Mouse (Mus musculus): ENCODE measurements around the gene Asphd2. TPM values are rescaled to one million over a fixed set of nuclear protein-coding genes. Genes with fewer than 3 reads are reported as not detected.
A peak's percentile ranks its signal among the peaks of the same experiment; 100 is the strongest.

The Asphd2 gene
- polyA plus RNA-seq, 1 experiment, result 4.3 TPM

DNA sequence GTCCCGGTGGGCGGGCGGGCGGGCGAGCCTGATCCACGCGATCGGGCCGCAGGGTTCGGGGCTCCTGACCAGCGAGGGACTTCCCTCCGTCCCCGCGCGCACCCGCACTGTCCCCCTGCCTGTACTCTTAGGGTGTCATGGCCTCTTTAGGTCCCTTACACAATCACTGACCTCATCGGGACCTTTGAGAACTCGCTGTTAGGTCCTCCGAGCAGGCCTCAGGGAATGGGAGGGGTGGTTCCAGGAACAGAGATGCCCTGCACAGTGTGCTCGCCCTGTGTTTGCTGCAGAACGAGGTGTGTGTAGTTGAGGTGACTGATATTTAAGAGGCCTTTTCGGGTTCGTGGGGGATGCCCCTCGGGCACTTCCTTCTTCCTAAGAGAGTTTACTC, 51.5 kb downstream of the Asphd2 start:
- TF ChIP-seq CTCF (IDR thresholded peaks at IDR 0.05; ENCODE audit: borderline replicate concordance, insufficient read depth, low read length) (no peak), POLR2A (IDR thresholded peaks at IDR 0.05; ENCODE audit: low read depth, low read length) (no peak; the same call in 1 of the 2 replicates)
- Histone ChIP-seq H3K27ac (ENCODE audit: insufficient read depth, low read length) (no peak overlapping the region), H3K4me1 (ENCODE audit: control insufficient read depth, insufficient read depth, low read length) (no peaks in the 10 kb centered on the region), H3K4me3 (ENCODE audit: insufficient read depth, low read length) (peak overlapping the region; percentile 98)

DNA sequence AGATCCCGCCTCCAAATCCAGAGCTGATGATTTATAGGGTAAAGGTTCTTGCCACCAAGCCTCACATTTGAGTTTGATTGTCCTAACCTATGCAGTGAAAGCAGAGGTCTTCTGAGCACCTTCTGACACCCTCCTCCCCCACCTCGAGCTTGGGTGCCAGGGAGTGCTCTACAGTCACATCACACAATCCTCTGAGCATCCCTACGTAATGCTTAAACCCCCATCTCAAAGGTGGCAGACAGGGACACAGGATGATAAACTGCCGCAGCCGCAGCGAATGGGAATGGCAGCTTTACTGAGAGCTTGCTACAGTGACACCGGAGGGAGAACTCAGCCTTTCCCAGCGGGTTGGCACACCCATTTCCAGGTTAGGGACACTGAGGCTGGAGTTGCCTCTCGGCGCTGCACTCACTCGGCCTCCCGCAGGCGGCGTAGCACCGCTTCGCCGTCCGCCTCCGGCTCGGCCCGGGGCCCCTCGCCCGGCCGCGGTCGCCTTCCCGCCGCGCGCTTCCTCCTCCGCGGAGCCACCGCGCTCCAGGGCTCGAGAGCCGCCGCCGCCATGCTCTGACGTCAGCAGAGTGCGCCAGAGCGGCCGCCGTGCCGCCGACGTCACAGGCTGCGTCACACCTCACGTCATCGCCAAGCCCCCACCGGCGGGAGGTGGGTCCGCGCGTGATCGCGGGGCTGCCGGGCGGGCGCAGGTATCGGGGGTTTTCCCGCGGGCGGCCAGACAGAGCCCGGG, 52.0 kb downstream of the Asphd2 start, which contains the start of the genes Srrd and Hps4:
Gene Srrd (minus strand): TSS at position 578 of the 742 bp plus-strand sequence.
Gene Hps4 (plus strand): TSS at position 621 of the 742 bp plus-strand sequence.
- Histone ChIP-seq H3K4me3 (ENCODE audit: insufficient read depth, low read length) (peak within 1 kb of the TSS; percentile 98), H3K4me1 (ENCODE audit: control insufficient read depth, insufficient read depth, low read length) (no peaks in the 10 kb centered on the region), H3K27ac (ENCODE audit: insufficient read depth, low read length) (no peak within 1 kb of the TSS)
- TF ChIP-seq POLR2A (IDR thresholded peaks at IDR 0.05; ENCODE audit: low read depth, low read length) (peak; percentile 59), CTCF (IDR thresholded peaks at IDR 0.05; ENCODE audit: borderline replicate concordance, insufficient read depth, low read length) (no peak)

DNA sequence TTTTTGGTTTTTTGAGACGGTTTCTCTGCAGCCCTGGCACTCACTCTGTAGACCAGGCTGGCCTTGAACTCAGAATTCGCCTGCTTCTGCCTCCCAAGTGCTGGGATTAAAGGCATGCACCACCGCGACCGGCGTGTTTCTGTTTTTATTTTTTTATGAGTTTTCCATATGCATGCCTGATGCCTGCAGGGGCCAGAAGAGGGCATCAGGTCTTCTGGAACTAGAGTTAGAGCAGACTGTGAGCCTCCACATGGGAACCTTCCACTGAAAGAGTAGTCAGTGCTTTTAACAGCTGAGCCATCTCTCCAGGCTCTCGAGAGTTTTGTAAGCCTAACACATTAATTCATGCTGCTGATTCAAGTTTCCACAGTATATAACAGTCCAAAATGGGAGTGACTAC, 55.5 kb downstream of the Asphd2 start:
- no peak overlapping the region for H3K27ac ChIP-seq (ENCODE audit: insufficient read depth, low read length)
- H3K4me1 ChIP-seq (ENCODE audit: control insufficient read depth, insufficient read depth, low read length), result no peaks in the 10 kb centered on the region
- H3K4me3 ChIP-seq (ENCODE audit: insufficient read depth, low read length), result no peak overlapping the region
- TF ChIP-seq POLR2A (IDR thresholded peaks at IDR 0.05; ENCODE audit: low read depth, low read length) (no peak), CTCF (IDR thresholded peaks at IDR 0.05; ENCODE audit: borderline replicate concordance, insufficient read depth, low read length) (no peak)

DNA sequence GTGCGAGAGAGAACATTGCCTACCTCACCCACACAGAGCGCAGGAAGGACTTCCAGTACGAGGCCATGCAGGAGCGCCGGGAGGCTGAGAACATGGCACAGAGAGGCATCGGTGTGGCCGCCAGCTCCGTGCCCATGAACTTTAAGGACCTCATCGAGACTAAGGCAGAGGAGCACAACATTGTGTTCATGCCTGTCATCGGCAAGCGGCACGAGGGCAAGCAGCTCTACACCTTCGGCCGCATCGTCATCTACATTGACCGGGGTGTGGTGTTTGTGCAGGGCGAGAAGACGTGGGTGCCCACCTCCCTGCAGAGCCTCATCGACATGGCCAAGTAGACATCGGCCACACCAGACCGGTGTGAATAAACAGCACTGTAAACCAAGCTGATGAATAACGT, 57.7 kb downstream of the Asphd2 start:
- no peak overlapping the region for H3K4me3 ChIP-seq (ENCODE audit: insufficient read depth, low read length)
- TF ChIP-seq CTCF (IDR thresholded peaks at IDR 0.05; ENCODE audit: borderline replicate concordance, insufficient read depth, low read length), result no peak
- H3K4me1 ChIP-seq (ENCODE audit: control insufficient read depth, insufficient read depth, low read length), result no peaks in the 10 kb centered on the region
- H3K27ac ChIP-seq (ENCODE audit: insufficient read depth, low read length), result no peak overlapping the region

DNA sequence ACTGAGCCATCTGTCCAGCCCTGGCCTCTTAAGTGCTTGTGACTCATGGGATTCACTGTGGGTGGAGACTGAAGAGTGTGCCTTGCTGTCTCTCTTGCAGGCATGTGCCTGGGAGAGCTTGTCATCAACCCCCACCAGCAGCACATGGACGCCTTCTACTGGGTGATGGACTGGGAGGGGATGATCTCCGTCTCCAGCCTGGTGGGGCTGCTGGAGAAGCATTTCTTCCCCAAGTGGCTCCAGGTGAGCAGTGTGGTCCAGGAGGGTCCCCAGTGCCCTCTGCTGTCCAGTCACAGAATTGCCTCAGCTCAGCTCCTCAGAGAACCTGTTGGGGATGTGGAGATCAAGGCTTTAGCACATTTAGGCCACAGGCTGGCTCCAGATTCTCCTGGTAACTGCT, 59.2 kb downstream of the Asphd2 start:
- no peak overlapping the region for H3K27ac ChIP-seq (ENCODE audit: insufficient read depth, low read length)
- TF ChIP-seq POLR2A (IDR thresholded peaks at IDR 0.05; ENCODE audit: low read depth, low read length) (no peak), CTCF (IDR thresholded peaks at IDR 0.05; ENCODE audit: borderline replicate concordance, insufficient read depth, low read length) (peak; percentile 60; the same call in 1 of the 2 replicates)
- no peaks in the 10 kb centered on the region for H3K4me1 ChIP-seq (ENCODE audit: control insufficient read depth, insufficient read depth, low read length)
- no peak overlapping the region for H3K4me3 ChIP-seq (ENCODE audit: insufficient read depth, low read length)

Other genes starting within 250 kb of the Asphd2 start
- not detected in 2 replicates for gene Cryba4, start 142.3 kb downstream of the Asphd2 start, polyA plus RNA-seq (2011; ENCODE audit: insufficient read length, low read depth, missing spikeins)
- not detected in 2 replicates for gene Crybb1, start 139.1 kb downstream of the Asphd2 start, polyA plus RNA-seq (2011; ENCODE audit: insufficient read length, low read depth, missing spikeins)
- 39.6 and 48.3 TPM in 2 replicates for gene Tpst2, start 118.2 kb downstream of the Asphd2 start, polyA plus RNA-seq (2011; ENCODE audit: insufficient read length, low read depth, missing spikeins)
- gene Tfip11, start 68.5 kb downstream of the Asphd2 start, polyA plus RNA-seq (2011; ENCODE audit: insufficient read length, low read depth, missing spikeins), result 15.6 and 21.8 TPM in 2 replicates
- 19.2 and 24.2 TPM in 2 replicates for gene Srrd, start 51.8 kb downstream of the Asphd2 start, polyA plus RNA-seq (2011; ENCODE audit: insufficient read length, low read depth, missing spikeins)
- 19.9 and 24.3 TPM in 2 replicates for gene Hps4, start 51.8 kb downstream of the Asphd2 start, polyA plus RNA-seq (2011; ENCODE audit: insufficient read length, low read depth, missing spikeins)
- gene Gm6583, start 38.8 kb downstream of the Asphd2 start, polyA plus RNA-seq (2011; ENCODE audit: insufficient read length, low read depth, missing spikeins), result not detected in 2 replicates
- not detected in 2 replicates for gene Gm6588, start 54.6 kb upstream of the Asphd2 start, polyA plus RNA-seq (2011; ENCODE audit: insufficient read length, low read depth, missing spikeins)
- gene Sez6l, start 182.3 kb upstream of the Asphd2 start, polyA plus RNA-seq (2011; ENCODE audit: insufficient read length, low read depth, missing spikeins), result 0.32 TPM in 1 of 2 replicates, not detected in the other